Mouse (Mus musculus) embryonic fibroblast, embryonic 13.5 days (primary cell): ENCODE data around the gene Styxl1. TPM values are rescaled to one million over a fixed set of nuclear protein-coding genes. Genes with fewer than 3 reads are reported as not detected.

Source experiments
- H3K27ac ChIP-seq: 2 replicates; pipeline ENCODE4 v1.5.1; 2012; ENCODE audit warnings: low read length, control low read depth, inconsistent platforms; ENCODE audit not compliant: insufficient read depth
- H3K4me1 ChIP-seq: 2 replicates; pipeline ENCODE4 v1.6.1; 2011; ENCODE audit warnings: low read length; ENCODE audit not compliant: control insufficient read depth, insufficient read depth
- H3K4me3 ChIP-seq: 2 replicates; pipeline ENCODE4 v1.5.1; 2011; ENCODE audit warnings: mild to moderate bottlenecking, control low read depth, low read length; ENCODE audit not compliant: insufficient read depth
- CTCF ChIP-seq: IDR thresholded peaks from 2 replicates; pipeline ENCODE4 v1.5.1; 2011; ENCODE audit warnings: mild to moderate bottlenecking, control low read depth, low read length, moderate library complexity, borderline replicate concordance; ENCODE audit not compliant: insufficient read depth
- POLR2A ChIP-seq: IDR thresholded peaks from 2 replicates; pipeline ENCODE4 v1.6.1; 2011; ENCODE audit warnings: low read depth, mild to moderate bottlenecking, control low read depth, low read length, moderate library complexity
- polyA plus RNA-seq: library from polyadenylated mRNA; stranded (reverse); fragments of >200 nt; gene quantifications from 2 replicates; pipeline ENCODE4 v1.2.4, GENCODE M21; 2011; ENCODE audit warnings: low read depth; ENCODE audit not compliant: missing spikeins, insufficient read length

The Styxl1 gene
- polyA plus RNA-seq: 0.50 TPM in 1 of 2 replicates, not detected in the other

GRCm38 (mm10) chr5:135777796-135778470 is at the start of gene Styxl1:
TSS of gene Styxl1 (minus strand) at chr5:135778385.
- H3K4me3 ChIP-seq: peak within 1 kb of the TSS; percentile 92
- peak within 1 kb of the TSS; percentile 86 for H3K27ac ChIP-seq
- no peak; the same call in 1 of the 2 replicates for TF ChIP-seq POLR2A
- TF ChIP-seq CTCF: no peak
- 0 out of 2 replicates have a peak, but pooled peaks cover 10% of the 10 kb centered on the region for H3K4me1 ChIP-seq

GRCm38 (mm10) chr5:135826225-135826624 is 48.0 kb upstream of the Styxl1 start:
- no peak overlapping the region for H3K4me3 ChIP-seq
- no peak overlapping the region for H3K27ac ChIP-seq
- H3K4me1 ChIP-seq: no peaks in the 10 kb centered on the region
- TF ChIP-seq POLR2A (no peak), CTCF (no peak)

- Histone ChIP-seq H3K27ac (no peak overlapping the region), H3K4me3 (no peak overlapping the region), H3K4me1 (no peaks in the 10 kb centered on the region)
- TF ChIP-seq POLR2A (no peak), CTCF (no peak)
These were observed 46.3 kb upstream of the Styxl1 start for GRCm38 (mm10) chr5:135824517-135824916.

- no peak overlapping the region for H3K4me3 ChIP-seq
- no peaks in the 10 kb centered on the region for H3K4me1 ChIP-seq
- no peak overlapping the region for H3K27ac ChIP-seq
- TF ChIP-seq POLR2A: no peak
- TF ChIP-seq CTCF: no peak
These were observed 44.2 kb upstream of the Styxl1 start for GRCm38 (mm10) chr5:135822316-135822944.

GRCm38 (mm10) chr5:135818491-135818890 is 40.3 kb upstream of the Styxl1 start:
- H3K27ac ChIP-seq: no peak overlapping the region
- no peak overlapping the region for H3K4me3 ChIP-seq
- TF ChIP-seq POLR2A: no peak
- TF ChIP-seq CTCF: no peak
- H3K4me1 ChIP-seq: no peaks in the 10 kb centered on the region

- Histone ChIP-seq H3K27ac (no peak overlapping the region), H3K4me1 (no peaks in the 10 kb centered on the region), H3K4me3 (no peak overlapping the region)
- no peak for TF ChIP-seq CTCF
- TF ChIP-seq POLR2A: no peak
These were observed 34.8 kb upstream of the Styxl1 start for GRCm38 (mm10) chr5:135812991-135813390.

- no peak overlapping the region for H3K4me3 ChIP-seq
These were observed 29.1 kb upstream of the Styxl1 start for GRCm38 (mm10) chr5:135807263-135807637.

GRCm38 (mm10) chr5:135806555-135807262 is 28.5 kb upstream of the Styxl1 start, which contains the start of gene Srrm3:
TSS of gene Srrm3 (plus strand) at chr5:135806890.
- H3K4me3 ChIP-seq: no peak within 1 kb of the TSS

More at GRCm38 (mm10) chr5:135807263-135807637, 29.1 kb upstream of the Styxl1 start:
- TF ChIP-seq CTCF (no peak), POLR2A (no peak)
- Histone ChIP-seq H3K4me1 (no peaks in the 10 kb centered on the region), H3K27ac (no peak overlapping the region)

GRCm38 (mm10) chr5:135804735-135805134 is 26.6 kb upstream of the Styxl1 start:
- Histone ChIP-seq H3K4me3 (no peak overlapping the region), H3K27ac (no peak overlapping the region), H3K4me1 (no peaks in the 10 kb centered on the region)
- no peak for TF ChIP-seq CTCF
- no peak for TF ChIP-seq POLR2A

More at GRCm38 (mm10) chr5:135806555-135807262, 28.5 kb upstream of the Styxl1 start, which contains the start of gene Srrm3:
- no peak within 1 kb of the TSS for H3K27ac ChIP-seq
- TF ChIP-seq POLR2A (no peak), CTCF (peak; percentile 99)
- H3K4me1 ChIP-seq: no peaks in the 10 kb centered on the region
